Mouse (Mus musculus) kidney, postnatal 4 days (tissue): ENCODE measurements at regions not wholly inside any gene's neighbourhood (a gene's known extent, or its start where the extent isn't known, plus 50 kb on each side); places are given as distances from the start of the nearest gene placed in this dataset.

Source experiments
- DNase-seq, 2 experiments: peaks; one replicate each; pipeline ENCODE4 v3.0.0; 2021; ENCODE audit warnings: mixed read lengths in 2 of 2

GRCm38 (mm10) chr10:43718768-43719167 is 140.7 kb downstream of the Cd24a start:
- DNase-seq: no peak

DNA sequence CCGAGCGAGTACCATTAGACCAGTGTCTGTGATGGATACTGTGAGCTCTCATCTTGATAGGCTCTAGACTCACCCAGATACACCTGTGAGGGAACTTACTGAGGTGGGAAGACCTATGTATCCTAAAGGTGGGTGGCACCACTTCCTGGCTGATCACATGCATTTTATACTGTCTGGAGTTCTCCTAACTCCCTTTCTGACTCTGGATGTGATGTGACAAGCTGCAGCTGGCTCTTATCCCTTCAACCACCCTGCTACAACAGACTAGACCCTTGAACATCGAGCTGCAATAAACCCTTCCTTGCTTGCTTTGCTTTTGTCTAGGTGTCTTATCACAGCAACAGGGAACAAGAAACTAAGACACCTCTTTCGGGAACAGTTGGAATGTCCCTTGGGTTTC is 143.3 kb downstream of the Cd24a start:
- DNase-seq: no peak

- no peak for DNase-seq
Measured at GRCm38 (mm10) chr10:43722164-43722563, 144.1 kb downstream of the Cd24a start.

- DNase-seq: peak; percentile 65 to 78
Measured at GRCm38 (mm10) chr10:43722711-43723614, 144.9 kb downstream of the Cd24a start.

DNA sequence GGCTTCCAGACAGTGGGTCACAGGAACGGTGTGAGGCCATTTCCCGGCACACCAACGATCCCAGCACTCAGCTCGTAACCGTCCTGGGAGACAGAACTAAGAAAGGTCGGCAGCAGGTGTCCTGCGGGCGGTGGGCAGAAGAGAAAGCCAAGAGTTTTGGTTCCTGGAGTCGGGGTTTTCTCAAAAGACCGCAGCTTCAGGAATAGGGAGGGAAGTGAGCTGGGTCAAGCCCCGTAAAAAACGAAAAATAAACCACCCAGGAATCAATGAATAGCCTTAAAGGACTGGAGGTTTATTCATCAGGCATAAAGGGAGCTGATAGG is 145.5 kb downstream of the Cd24a start:
- DNase-seq: no peak

- DNase-seq: no peak
Measured at GRCm38 (mm10) chr10:43727746-43728145, 149.7 kb downstream of the Cd24a start.

- no peak for DNase-seq
Measured at GRCm38 (mm10) chr10:43729184-43729583, 151.1 kb downstream of the Cd24a start.

DNA sequence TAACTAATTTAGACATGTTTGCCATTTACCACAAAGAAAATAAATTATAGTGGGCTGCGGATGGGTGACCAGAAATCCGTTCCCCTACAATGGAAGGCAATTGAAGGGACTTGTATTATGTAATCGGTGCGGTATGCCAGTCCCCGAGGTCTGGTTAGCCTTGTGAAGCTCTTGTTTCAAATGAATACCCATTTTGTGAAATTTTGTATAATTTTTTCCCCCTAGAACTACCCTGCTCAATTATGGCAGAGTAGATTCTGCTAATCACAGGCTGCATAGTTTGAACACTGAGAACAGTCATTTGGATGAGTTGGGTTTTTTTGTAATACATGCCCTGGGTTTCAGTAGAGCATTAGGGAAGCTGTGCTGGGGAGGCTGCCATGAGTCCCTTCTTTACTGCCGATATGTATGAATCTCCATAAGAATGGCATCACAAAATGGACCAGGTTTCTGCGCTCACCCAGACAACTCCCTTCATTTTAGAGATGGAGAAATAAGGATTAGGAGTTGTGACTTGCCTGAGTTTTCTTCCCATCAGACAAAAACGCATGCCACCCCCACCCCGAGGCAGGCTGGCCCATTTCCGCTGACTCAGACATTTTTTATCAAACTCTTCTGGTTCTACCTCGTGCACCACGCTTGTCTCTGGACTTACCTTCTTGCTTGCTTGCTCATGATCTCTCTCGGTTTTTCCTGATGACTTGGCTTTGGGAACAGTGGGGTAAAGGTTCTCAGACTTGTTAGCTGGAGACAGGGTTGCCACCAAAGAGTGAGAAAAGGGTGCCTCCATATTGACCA is 155.7 kb downstream of the Cd24a start:
- DNase-seq: no peak

GRCm38 (mm10) chr10:43739181-43739580 is 161.1 kb downstream of the Cd24a start:
- DNase-seq: no peak

GRCm38 (mm10) chr10:43739718-43740117 is 161.6 kb downstream of the Cd24a start:
- DNase-seq: no peak

- DNase-seq: no peak
Measured at GRCm38 (mm10) chr10:43740204-43740865, 161.2 kb downstream of the Qrsl1 start.

GRCm38 (mm10) chr10:43741361-43742084 is 160.0 kb downstream of the Qrsl1 start:
- no peak for DNase-seq

DNA sequence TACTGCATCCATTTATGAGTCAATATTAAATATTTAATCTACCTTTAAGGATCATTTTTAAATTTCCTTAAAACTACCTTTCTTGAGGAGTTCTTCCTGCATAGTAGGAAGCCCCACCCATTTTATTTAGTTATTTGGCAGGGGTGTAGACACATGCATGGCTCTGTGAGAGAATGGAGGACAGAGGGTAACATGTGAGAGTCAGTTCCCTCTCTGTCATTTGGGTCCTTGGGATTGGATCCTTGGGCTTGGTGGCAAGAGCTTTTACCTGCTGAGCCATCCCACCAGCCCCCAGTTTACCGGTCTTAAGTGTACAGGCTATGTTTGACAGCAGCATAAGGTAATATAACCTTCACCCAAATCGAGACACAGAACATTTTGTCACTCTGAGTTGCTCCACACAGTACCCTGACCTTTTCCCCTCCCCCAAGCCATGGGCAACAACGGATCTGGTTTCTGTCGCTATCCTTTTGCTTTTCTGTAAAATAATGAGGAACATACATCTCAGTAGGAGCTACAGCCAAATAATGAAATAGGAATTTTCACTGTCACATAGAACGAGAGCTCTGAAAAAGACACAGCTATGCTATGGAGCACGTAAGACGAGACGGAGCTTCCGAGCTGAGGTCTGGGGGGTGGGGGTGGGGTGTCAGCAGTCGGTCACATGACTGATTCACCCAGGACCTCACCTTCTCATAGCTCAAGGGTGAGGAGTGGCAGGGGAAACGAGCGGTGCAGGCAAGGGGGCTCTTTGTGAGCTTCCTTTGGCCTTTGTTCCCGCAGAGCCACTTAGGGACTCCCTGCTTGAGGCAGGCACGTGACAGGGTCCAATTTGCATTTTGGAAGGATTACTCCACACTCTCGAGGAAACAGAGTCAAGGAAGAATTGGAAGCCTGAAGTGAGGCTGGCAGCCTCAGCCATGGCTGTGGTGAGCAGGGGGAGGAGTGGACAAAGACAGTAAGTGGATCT is 159.2 kb downstream of the Qrsl1 start:
- no peak for DNase-seq

DNA sequence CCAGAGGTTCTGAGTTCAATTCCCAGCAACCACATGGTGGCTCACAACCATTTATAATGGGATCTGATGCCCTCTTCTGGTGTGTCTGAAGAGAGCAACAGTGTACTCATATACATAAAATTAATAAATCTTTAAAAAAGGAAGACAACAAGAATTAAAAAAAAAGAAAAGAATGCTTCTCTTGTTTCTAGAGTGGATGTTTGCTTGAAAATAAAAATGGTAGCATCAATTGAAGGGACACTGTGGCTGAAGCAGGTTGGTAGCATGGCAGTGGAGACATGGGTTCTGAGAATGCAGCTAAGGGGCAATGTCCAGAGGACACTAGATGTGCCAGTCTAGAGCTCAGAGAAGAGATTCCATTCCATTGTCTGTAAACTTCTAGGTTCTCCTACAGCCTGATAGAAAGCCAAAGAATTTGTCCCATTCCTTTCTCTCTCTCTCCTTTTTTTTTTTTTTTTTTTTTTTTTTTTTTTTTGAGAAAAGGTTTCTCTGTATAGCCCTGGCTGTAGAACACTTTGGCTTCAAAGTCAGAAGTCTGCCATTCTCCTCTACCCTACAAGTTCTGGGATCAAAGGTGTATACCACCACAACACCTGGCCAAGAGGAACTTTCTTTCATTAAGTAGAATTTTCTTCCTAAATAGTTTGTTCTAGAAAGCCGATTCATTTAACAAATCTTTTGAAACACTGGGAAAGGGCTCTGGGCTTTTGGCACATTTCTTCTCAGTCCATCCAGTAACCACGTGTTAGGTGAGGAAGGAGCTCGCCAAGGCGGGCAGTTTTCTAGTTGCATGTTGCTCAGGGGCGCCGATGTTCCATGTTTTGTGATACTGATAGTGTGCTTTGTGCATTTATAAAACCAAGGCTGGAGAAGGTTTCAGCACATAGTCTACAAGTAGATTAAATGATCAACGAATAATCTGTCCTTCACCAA is 158.1 kb downstream of the Qrsl1 start:
- no peak for DNase-seq

- DNase-seq: peak in 1 of 2 experiments; percentile 33
Measured at GRCm38 (mm10) chr10:43745931-43746630, 155.5 kb downstream of the Qrsl1 start.

DNA sequence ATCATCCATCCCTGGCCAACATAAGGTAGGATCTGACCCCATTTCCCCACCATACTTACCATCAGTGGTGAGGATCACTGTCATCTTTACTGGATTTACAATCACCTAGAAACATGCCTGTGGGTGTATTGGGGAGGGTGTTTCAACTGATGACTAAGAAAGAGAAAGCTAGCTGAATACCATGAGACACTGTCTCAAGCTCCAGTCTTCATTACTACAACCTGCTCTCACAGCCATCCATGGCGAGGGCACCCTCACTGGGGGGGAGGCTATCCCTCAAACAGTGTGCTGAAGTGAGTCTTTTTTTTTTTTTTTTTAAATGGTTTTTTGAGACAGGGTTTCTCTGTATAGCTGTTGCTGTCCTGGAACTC is 154.9 kb downstream of the Qrsl1 start:
- no peak for DNase-seq

- DNase-seq: no peak
Measured at GRCm38 (mm10) chr10:43747541-43747940, 154.0 kb downstream of the Qrsl1 start.

DNA sequence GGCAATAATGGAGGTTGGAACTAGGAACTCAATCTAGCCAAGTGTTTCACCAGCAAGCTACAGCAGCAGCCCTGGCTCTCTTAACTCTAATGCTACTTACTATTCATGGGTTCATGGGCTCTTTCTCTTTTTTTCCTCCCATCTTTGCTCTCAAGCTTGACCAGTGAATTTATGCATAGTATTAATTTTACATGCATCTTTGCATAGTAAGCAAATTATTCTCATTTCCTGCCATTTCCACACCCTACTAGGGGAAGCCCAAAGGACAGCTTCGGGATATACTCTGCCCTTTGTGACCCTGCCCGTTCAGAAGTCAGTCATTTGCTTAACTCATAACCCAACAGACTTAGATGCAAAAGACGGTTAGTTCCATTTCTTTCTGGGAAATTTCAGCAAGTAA is 153.2 kb downstream of the Qrsl1 start:
- DNase-seq: no peak

- no peak for DNase-seq
Measured at GRCm38 (mm10) chr10:43749496-43750110, 151.9 kb downstream of the Qrsl1 start.
